Mouse (Mus musculus) heart, adult 10 weeks (tissue): ENCODE results near the gene Rhox2f. TPM values are rescaled to one million over a fixed set of nuclear protein-coding genes. Genes with fewer than 3 reads are reported as not detected.

Experiments used
- polyA plus RNA-seq: library from polyadenylated mRNA; stranded (reverse); fragments of 350-450 nt; fragmentation: Illumina TruSeq; extraction: RNeasy Lipid Tissue Mini Kit (QIAGEN cat#74804); gene quantifications from one replicate; pipeline ENCODE4 v1.2.3, GENCODE M21; 2014; ENCODE audit warnings: low read depth, low replicate concordance

Rhox2f gene
- polyA plus RNA-seq: not detected

GRCm38 (mm10) chrX:37571105-37571504, at the start of gene Rhox2f:
Gene Rhox2f (plus strand): TSS chrX:37571405.

DNA sequence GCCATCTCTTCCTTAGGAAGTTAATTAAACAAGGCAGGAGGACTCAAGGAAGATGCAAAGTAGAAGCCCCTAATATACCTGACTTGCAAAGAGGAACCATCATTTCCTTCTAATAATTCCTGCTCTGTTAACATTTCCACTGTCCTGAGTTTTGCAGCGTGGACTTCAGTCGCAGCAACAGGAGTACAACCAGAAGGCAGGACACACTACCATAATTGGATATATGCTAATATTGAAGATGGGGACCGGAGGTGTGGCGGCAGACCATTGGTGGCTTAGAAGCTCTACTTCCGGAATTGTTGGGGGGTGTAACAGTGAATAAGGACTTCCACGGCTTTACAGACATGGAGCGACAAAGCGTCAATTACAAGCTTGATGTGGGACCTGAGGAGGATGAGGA, 41.1 kb upstream of the Rhox2f start, which contains the start of gene Rhox2e:
TSS of gene Rhox2e (plus strand) at position 301 of the 400 bp plus-strand sequence.

DNA sequence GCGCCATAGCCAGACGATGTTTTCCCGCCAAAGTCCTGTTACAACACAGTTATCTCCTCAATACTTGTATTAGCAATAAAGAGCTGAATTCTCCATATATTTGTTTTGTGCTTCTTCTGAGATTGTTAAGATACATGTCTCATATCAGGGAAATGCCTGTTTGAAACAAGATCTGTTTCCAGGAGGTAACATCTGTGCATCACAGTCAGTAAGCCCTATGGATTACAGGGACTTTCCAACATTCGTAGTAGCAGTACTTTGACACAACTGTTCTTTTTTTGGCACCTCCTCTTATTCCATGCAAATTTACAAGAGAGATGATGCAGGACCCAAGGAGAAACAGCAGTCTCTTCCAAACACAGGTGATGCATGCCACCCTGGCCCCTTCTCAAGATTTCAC, 29.5 kb upstream of the Rhox2f start, which contains the start of gene Rhox3e:
TSS of gene Rhox3e (plus strand) at position 301 of the 400 bp plus-strand sequence.

DNA sequence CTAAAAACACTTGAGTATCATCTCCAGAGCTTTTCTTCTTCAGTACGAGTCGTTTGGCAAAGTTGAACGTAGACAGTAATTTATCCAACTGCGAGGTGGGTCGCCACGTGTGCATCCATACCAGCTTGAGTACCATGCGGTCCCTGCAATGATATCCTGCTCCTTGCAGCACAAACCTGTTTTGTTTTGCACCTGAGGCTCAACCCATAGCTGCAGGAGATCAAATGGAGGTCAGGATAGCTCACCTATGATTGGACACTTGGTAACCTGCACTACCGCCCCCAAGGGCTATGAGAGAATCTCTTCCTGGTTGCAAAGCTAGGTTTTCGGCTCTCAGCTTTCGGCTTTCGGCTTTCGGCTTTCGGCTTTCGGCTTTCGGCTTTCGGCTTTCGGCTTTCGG, 14.1 kb upstream of the Rhox2f start, which contains the start of gene Rhox4e:
TSS of gene Rhox4e (plus strand) at position 301 of the 400 bp plus-strand sequence.

DNA sequence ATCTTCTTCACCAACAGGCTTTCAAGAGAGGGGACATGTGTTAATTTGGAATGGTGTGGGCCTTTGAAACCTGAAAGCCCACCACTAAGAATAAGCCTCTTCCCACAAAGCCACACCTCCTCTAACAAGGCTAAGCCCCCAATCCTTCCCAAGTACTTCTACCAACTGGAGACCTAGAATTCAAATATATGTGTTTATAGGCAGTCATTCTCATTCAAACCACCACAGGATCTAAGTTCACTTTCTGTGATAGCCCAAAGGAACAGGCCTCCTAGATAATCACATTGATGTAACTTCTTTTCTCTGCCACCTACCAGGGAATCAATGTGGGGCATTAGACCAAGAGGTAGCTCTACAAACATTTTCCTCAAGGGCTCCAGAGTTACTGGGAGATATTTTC, 9.5 kb downstream of the Rhox2f start, which contains the start of gene Rhox3f:
TSS of gene Rhox3f (plus strand) at position 301 of the 400 bp plus-strand sequence.

DNA sequence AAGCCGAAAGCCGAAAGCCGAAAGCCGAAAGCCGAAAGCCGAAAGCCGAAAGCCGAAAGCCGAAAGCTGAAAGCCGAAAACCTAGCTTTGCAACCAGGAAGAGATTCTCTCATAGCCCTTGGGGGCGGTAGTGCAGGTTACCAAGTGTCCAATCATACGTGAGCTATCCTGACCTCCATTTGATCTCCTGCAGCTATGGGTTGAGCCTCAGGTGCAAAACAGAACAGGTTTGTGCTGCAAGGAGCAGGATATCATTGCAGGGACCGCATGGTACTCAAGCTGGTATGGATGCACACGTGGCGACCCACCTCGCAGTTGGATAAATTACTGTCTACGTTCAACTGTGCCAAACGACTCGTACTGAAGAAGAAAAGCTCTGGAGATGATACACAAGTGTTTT, 36.4 kb downstream of the Rhox2f start, which contains the start of gene Rhox4f:
TSS of gene Rhox4f (minus strand) at position 101 of the 400 bp plus-strand sequence.

Other genes with a start within 250 kb of the Rhox2f start
- not detected for gene Rhox3a2, start 191.4 kb upstream of the Rhox2f start, polyA plus RNA-seq
- gene Rhox4a2, start 180.6 kb upstream of the Rhox2f start, polyA plus RNA-seq: not detected
- gene Rhox2b, start 159.3 kb upstream of the Rhox2f start, polyA plus RNA-seq: not detected
- gene Rhox4b, start 138.9 kb upstream of the Rhox2f start, polyA plus RNA-seq: not detected
- gene Rhox2c, start 117.7 kb upstream of the Rhox2f start, polyA plus RNA-seq: not detected
- not detected for gene Rhox3c, start 112.8 kb upstream of the Rhox2f start, polyA plus RNA-seq
- not detected for gene Rhox4c, start 91.1 kb upstream of the Rhox2f start, polyA plus RNA-seq
- not detected for gene Rhox2d, start 78.0 kb upstream of the Rhox2f start, polyA plus RNA-seq
- gene Rhox4d, start 57.0 kb upstream of the Rhox2f start, polyA plus RNA-seq: not detected
- not detected for gene Rhox2e, start 41.0 kb upstream of the Rhox2f start, polyA plus RNA-seq
- not detected for gene Rhox3e, start 29.4 kb upstream of the Rhox2f start, polyA plus RNA-seq
- not detected for gene Rhox4e, start 14.0 kb upstream of the Rhox2f start, polyA plus RNA-seq
- not detected for gene Rhox3f, start 9.6 kb downstream of the Rhox2f start, polyA plus RNA-seq
- gene Rhox4f, start 36.3 kb downstream of the Rhox2f start, polyA plus RNA-seq: not detected
- gene Rhox3g, start 57.2 kb downstream of the Rhox2f start, polyA plus RNA-seq: not detected
- gene Rhox2g, start 72.1 kb downstream of the Rhox2f start, polyA plus RNA-seq: not detected
- gene Rhox4g, start 79.9 kb downstream of the Rhox2f start, polyA plus RNA-seq: not detected
- gene Rhox3h, start 97.4 kb downstream of the Rhox2f start, polyA plus RNA-seq: not detected
- not detected for gene Rhox2h, start 101.9 kb downstream of the Rhox2f start, polyA plus RNA-seq
- 1.8 TPM for gene Rhox5, start 233.4 kb downstream of the Rhox2f start, polyA plus RNA-seq